Mouse (Mus musculus): ENCODE measurements around the gene Ttc28. TPM values are rescaled to one million over a fixed set of nuclear protein-coding genes. Genes with fewer than 3 reads are reported as not detected.

Gene Ttc28
- polyA plus RNA-seq, 1 experiment from 2014 or later = 14.5 TPM

DNA sequence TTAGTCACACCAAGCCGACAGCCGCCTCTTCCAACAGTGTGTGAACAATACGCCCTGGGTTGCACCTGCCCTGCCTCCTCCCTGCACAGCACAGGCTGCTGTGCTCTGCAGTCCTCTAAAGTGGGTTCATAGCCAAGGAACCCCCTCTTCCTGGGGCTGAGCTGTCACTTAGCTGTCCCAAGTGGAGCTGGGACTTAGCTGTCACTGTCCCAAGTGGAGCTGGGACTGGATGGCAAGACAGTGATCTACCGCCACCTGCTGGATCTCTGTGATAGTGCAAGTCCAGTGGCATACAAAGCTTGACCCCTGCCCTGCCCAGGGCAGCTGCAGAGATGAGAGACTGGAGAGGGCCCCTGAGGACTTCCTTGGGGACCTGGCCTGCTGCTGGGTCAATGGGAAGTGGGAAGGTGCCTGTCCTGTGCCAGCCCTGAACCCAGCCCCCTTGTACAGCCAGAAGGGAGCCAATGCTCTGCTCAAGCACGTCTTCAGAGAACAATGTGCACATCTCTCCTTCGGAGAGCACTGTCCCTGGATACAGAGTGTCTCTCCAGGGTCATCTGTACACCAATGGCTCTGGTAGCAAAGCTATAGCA lies 390.1 kb downstream of the Ttc28 start:
- Histone ChIP-seq H3K4me1 (replicated peaks) (peaks cover 42% of the 10 kb centered on the region), H3K36me3 (peaks cover 35% of the 10 kb centered on the region), H3K27me3 (ENCODE audit: insufficient read depth, poor library complexity, severe bottlenecking) (peaks cover 22% of the 10 kb centered on the region), H3K27ac (peak overlapping the region; percentile 66; the same call in 1 of the 2 replicates), H3K4me3 (no peak overlapping the region), H3K9me3 (peaks cover 12% of the 10 kb centered on the region)
- WGBS = 55% methylated on average over 6 of the region's 6 CpGs
- peak; percentile 89 for DNase-seq (ENCODE audit: low spot score)

DNA sequence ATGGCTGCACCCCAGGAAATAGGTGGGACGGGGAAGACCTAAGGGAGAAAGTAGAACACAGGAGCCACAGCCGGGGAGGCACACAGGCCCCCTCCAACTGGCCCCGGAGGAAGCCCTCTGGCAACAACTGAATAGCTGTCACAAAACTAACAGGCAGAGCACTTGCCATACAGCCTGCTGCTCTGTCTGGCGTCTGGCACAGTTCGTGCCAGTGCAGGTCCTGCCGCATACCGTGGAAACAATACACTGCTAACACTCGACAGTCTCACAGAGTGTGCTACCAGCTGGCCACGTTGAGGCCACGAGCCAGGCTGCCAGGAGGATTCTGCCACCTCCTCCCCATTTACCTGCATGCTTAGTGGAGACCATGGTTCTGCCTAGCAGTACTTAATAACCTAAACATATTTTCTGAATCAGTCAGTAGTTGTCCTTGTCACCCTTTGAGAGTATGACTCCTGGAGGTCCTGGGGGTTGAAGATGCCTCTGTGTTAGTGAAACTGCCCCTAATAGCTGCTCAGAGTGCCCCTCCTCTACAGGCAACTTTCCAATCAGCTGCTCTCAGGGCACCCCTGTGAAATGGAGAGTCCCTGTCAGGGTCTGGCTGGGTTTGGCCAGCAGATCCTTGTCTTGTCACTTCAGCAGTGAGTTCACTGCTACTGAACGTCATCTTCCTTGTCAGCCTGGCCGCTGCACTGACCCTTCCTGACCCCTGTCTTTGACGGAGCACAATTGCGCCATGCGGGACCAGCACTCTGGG lies 390.8 kb downstream of the Ttc28 start:
- H3K4me3 ChIP-seq = no peak overlapping the region
- DNase-seq (ENCODE audit: low spot score) = no peak
- WGBS = 62% methylated on average over 15 of the region's 15 CpGs
- peak overlapping the region; percentile 66; the same call in 1 of the 2 replicates for H3K27ac ChIP-seq
- H3K27me3 ChIP-seq (ENCODE audit: insufficient read depth, poor library complexity, severe bottlenecking) = peaks cover 22% of the 10 kb centered on the region
- H3K9me3 ChIP-seq = peaks cover 12% of the 10 kb centered on the region
- peaks cover 39% of the 10 kb centered on the region for H3K4me1 ChIP-seq (replicated peaks)
- peaks cover 33% of the 10 kb centered on the region for H3K36me3 ChIP-seq

DNA sequence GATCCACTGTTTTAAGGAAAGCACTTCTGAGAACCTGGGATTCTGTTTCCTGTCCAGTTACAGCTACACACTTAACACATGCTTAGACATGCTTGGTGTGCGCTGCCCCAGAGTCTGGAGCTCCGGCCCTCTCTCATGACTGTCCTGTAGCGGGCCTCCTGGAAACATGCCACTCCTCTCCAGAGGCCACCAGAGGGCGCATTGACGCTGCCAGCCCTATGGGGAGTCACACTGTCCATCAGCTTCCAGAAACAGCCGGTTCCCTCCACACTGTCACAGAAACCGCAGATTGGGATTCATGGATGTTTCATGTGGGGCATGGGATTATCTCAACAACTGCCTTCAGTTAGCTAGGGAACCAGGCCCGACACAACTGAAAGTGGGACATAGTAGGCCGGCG lies 394.0 kb downstream of the Ttc28 start:
- Histone ChIP-seq H3K4me1 (replicated peaks) (peaks cover 34% of the 10 kb centered on the region), H3K9me3 (no peaks in the 10 kb centered on the region), H3K27ac (peak overlapping the region; percentile 9; the same call in 1 of the 2 replicates), H3K27me3 (ENCODE audit: insufficient read depth, poor library complexity, severe bottlenecking) (peaks cover 22% of the 10 kb centered on the region), H3K4me3 (no peak overlapping the region), H3K36me3 (peaks cover 40% of the 10 kb centered on the region)
- DNase-seq (ENCODE audit: low spot score) = peak; percentile 85
- WGBS = 32% methylated on average over 10 of the region's 10 CpGs

DNA sequence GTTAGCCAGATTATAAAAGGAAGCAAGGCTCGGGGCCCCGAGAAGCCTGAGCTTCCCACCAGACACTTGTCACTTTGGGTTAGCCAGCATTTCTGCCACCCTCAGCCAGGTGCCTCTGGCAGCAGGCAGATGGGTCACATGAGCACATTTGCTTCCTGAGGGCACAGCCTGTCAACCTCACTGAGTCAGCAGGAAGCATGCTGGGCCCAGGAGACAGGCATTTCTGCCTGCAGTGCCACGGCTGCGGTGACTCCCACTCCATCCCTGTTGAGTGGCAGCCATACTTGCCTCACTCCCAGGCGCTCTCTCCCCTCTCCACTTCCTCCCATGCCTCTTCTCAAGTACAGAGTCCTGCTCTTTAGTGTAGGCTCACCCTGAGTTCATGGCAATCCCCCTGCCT lies 395.3 kb downstream of the Ttc28 start:
- DNase-seq (ENCODE audit: low spot score) = no peak
- 82% methylated on average over 5 of the region's 5 CpGs for WGBS
- Histone ChIP-seq H3K27ac (0 out of 2 replicates have a peak overlapping the region, but pooled peaks have one; percentile 23), H3K4me1 (replicated peaks) (peaks cover 29% of the 10 kb centered on the region), H3K4me3 (no peak overlapping the region), H3K36me3 (peaks cover 49% of the 10 kb centered on the region), H3K27me3 (ENCODE audit: insufficient read depth, poor library complexity, severe bottlenecking) (peaks cover 19% of the 10 kb centered on the region), H3K9me3 (no peaks in the 10 kb centered on the region)

DNA sequence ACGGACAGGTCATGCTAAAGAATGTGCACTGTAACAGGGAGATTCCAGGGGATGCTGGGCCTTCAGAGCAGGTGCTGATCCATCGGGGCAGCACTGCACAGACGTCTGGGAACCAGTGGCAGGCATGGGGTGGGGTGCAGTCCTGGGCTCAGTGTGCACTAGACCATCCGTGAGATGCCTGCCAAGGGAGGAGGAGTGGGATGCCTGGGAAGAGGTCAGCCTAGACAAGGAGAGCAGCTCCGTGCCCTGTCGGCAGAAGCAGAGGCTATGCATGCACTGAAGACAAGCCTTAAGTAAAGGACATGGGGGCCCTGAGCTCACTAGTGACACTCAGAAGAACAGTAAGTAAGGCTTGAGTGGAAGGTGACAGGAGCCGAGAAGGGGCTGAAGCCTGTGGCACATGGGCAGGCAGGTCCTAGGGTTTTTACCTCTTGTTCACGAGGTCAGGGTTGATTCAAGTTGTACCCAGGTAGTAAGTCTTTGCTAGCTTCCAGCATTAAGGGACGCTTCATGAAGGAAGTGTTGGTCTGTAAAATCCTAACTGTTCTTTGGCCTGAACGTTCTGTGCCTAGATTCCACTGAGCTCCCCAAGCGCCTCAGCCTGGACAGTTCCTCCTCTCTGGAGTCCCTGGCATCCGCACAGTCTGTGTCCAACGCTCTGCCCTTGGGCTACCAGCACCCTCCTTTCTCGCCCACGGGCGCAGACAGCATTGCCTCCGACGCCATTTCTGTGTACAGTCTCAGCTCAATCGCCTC lies 405.0 kb downstream of the Ttc28 start:
- DNase-seq (ENCODE audit: low spot score) = no peak
- Histone ChIP-seq H3K27me3 (ENCODE audit: insufficient read depth, poor library complexity, severe bottlenecking) (no peaks in the 10 kb centered on the region), H3K27ac (no peak overlapping the region), H3K4me3 (no peak overlapping the region), H3K9me3 (no peaks in the 10 kb centered on the region), H3K36me3 (peaks cover 83% of the 10 kb centered on the region), H3K4me1 (replicated peaks) (peaks cover under 1% of the 10 kb centered on the region)
- WGBS = 88% methylated on average over 19 of the region's 19 CpGs

DNA sequence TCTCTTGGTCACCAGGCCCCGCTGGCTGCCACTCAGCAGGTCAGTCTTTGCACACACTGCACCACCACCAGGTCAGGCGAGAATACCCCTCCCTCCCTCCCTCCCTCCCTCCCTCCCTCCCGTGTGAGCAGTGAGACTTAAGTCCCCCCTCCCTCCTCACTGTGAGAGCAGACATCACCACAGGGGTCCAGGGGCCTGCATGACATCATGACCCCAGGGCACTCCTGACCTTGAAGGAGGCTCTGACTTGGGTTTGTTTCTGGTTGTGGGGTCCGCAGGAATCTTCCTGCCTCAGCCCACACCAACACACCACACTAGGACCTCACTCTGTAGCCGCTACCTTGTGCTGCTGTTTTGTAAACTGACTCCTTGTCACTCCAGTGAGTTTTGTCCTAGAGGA lies 408.0 kb downstream of the Ttc28 start:
- no peaks in the 10 kb centered on the region for H3K27me3 ChIP-seq (ENCODE audit: insufficient read depth, poor library complexity, severe bottlenecking)
- H3K9me3 ChIP-seq = no peaks in the 10 kb centered on the region
- H3K4me3 ChIP-seq = no peak overlapping the region
- H3K4me1 ChIP-seq (replicated peaks) = peaks cover 8% of the 10 kb centered on the region; the same call in 1 of the 2 replicates
- WGBS = 60% methylated on average over 5 of the region's 5 CpGs
- H3K36me3 ChIP-seq = peaks cover 55% of the 10 kb centered on the region
- DNase-seq (ENCODE audit: low spot score) = no peak
- H3K27ac ChIP-seq = no peak overlapping the region

DNA sequence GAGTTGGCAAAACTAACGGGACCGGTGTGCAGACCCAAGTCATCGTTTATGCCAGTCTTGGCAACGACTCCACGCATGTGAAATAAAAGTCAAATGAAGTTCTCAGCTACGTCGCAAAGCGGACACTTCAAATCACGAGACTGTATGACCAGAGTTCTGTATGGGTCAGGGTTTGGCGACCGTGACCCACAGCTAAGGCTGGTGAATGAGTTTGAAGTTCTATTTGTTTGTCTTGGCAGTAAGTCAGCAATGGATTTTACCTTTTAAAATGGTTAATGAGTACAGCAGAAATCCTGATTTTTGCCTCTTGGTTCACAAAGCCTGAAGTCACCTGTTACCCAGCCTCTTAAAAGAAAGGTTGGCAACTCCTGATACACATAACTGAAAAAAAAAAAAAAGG lies 408.9 kb downstream of the Ttc28 start:
- H3K27me3 ChIP-seq (ENCODE audit: insufficient read depth, poor library complexity, severe bottlenecking) = no peaks in the 10 kb centered on the region
- H3K4me3 ChIP-seq = no peak overlapping the region
- 93% methylated on average over 11 of the region's 11 CpGs for WGBS
- H3K27ac ChIP-seq = no peak overlapping the region
- DNase-seq (ENCODE audit: low spot score) = no peak
- peaks cover 46% of the 10 kb centered on the region for H3K36me3 ChIP-seq
- H3K9me3 ChIP-seq = no peaks in the 10 kb centered on the region
- H3K4me1 ChIP-seq (replicated peaks) = peaks cover 8% of the 10 kb centered on the region; the same call in 1 of the 2 replicates

DNA sequence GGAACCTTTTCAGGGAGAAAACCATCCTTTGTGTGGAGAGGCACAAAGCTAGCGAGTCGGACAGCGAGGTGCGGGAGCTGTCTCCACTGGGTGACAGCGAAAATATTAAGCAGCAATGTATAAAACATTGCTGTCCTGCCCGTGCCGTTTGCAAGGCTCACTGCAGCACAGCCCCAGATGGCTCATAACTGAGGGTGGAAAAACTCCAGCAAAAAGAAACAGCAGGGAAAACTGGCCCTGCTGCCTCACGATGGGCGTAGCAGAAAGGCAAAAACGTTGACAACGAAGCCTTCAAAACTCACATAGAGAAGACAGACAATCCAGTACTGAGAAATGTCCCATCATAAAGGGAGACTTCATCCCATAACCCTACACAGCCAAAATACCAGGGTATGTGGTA lies 410.5 kb downstream of the Ttc28 start:
- WGBS = 84% methylated on average over 11 of the region's 11 CpGs
- Histone ChIP-seq H3K27ac (no peak overlapping the region), H3K4me3 (no peak overlapping the region), H3K9me3 (peaks cover 1% of the 10 kb centered on the region; the same call in 1 of the 2 replicates), H3K27me3 (ENCODE audit: insufficient read depth, poor library complexity, severe bottlenecking) (no peaks in the 10 kb centered on the region), H3K36me3 (peaks cover 31% of the 10 kb centered on the region), H3K4me1 (replicated peaks) (peaks cover 8% of the 10 kb centered on the region; the same call in 1 of the 2 replicates)
- no peak for DNase-seq (ENCODE audit: low spot score)

DNA sequence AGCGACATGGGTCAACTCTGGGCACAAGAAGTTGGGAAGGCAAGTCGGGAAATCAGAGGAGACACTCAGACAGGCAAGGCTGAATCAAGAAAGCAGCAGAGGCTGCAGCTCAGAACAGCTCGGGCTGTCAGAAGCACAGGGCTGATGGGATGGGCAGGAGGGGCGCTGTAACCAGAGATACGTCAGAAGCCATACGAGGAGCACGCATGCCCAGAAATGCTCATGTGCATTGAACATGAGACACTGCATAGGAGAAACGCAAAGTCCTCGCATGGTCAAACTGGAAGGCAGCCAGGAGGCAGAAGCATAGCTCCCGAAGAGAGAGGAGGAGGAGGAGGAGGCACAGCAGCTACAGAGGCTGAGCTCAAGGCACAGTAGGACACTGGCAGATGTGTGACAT lies 412.0 kb downstream of the Ttc28 start:
- H3K4me1 ChIP-seq (replicated peaks) = peaks cover 8% of the 10 kb centered on the region; the same call in 1 of the 2 replicates
- 69% methylated on average over 10 of the region's 10 CpGs for WGBS
- no peaks in the 10 kb centered on the region for H3K27me3 ChIP-seq (ENCODE audit: insufficient read depth, poor library complexity, severe bottlenecking)
- H3K27ac ChIP-seq = no peak overlapping the region
- H3K4me3 ChIP-seq = no peak overlapping the region
- peaks cover 15% of the 10 kb centered on the region for H3K36me3 ChIP-seq
- no peak for DNase-seq (ENCODE audit: low spot score)
- H3K9me3 ChIP-seq = peaks cover 2% of the 10 kb centered on the region; the same call in 1 of the 2 replicates

DNA sequence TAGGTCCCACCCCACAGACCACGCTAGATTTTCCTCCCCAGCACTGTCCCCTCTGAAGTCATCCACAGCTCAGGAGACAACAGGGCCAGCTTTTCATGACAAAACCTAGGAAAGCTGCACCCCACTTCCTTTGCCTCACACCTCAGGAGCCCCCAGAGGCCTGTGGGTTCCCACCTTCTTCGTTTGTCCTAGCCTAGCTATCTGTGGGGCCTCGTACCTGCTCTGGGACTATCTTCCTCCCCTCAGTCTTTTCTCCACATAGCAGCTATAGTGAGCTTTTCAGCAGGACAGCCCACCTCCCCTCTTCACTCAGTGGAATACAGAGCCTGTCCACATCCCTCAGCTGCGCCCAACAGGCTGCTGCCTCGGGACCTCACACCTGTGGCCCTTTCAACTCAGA lies 418.2 kb downstream of the Ttc28 start:
- H3K27me3 ChIP-seq (ENCODE audit: insufficient read depth, poor library complexity, severe bottlenecking) = 0 out of 2 replicates have a peak, but pooled peaks cover 2% of the 10 kb centered on the region
- no peak overlapping the region for H3K4me3 ChIP-seq
- 75% methylated on average over 5 of the region's 5 CpGs for WGBS
- no peak for DNase-seq (ENCODE audit: low spot score)
- 0 out of 2 replicates have a peak, but pooled peaks cover 3% of the 10 kb centered on the region for H3K4me1 ChIP-seq (replicated peaks)
- H3K9me3 ChIP-seq = peaks cover 2% of the 10 kb centered on the region; the same call in 1 of the 2 replicates
- no peak overlapping the region for H3K27ac ChIP-seq
- H3K36me3 ChIP-seq = no peaks in the 10 kb centered on the region

DNA sequence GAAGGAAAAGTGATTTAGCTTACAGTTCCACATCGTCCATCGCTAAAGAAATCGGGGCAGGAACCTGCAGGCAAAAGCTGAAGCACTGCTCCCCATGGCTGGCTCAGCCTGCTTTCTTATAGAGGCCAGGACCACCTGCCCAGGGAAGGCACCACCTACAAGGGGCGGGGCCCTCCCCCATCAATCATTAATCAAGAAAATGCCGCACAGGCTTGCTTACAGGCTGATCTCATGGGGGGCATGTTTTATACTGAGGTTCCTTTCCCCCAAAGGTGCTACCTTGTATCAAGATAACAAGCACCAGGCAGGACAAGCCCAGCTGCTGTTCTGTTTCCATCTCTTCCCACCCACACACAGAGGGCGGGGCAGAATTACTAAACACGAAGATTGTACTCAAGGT lies 419.1 kb downstream of the Ttc28 start:
- Histone ChIP-seq H3K36me3 (no peaks in the 10 kb centered on the region), H3K9me3 (peaks cover 2% of the 10 kb centered on the region; the same call in 1 of the 2 replicates), H3K27ac (no peak overlapping the region), H3K27me3 (ENCODE audit: insufficient read depth, poor library complexity, severe bottlenecking) (0 out of 2 replicates have a peak, but pooled peaks cover 2% of the 10 kb centered on the region), H3K4me3 (no peak overlapping the region), H3K4me1 (replicated peaks) (0 out of 2 replicates have a peak, but pooled peaks cover 3% of the 10 kb centered on the region)
- WGBS = 50% methylated on average over 7 of the region's 7 CpGs
- no peak for DNase-seq (ENCODE audit: low spot score)

DNA sequence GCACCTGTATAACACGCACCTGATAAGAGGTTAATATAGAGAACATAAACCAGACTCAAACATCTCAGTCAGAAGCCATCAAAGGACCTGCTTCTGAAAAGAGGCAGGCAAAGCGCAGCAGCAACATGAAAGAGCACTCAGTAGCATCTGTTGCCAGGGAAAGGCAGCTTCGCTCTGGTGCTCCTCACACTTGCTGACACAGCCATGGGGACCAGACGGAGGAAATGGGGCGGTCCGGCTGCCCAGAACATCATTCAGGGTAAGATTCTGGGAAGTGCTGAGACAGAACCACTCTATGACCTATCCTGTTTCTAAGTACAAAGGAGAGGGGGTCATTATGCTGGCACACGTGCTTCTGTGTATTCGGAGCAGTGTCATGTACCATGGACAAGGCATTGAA lies 421.2 kb downstream of the Ttc28 start:
- 0 out of 2 replicates have a peak, but pooled peaks cover 2% of the 10 kb centered on the region for H3K27me3 ChIP-seq (ENCODE audit: insufficient read depth, poor library complexity, severe bottlenecking)
- 0 out of 2 replicates have a peak, but pooled peaks cover 3% of the 10 kb centered on the region for H3K4me1 ChIP-seq (replicated peaks)
- no peaks in the 10 kb centered on the region for H3K9me3 ChIP-seq
- DNase-seq (ENCODE audit: low spot score) = no peak
- 81% methylated on average over 8 of the region's 8 CpGs for WGBS
- no peak overlapping the region for H3K27ac ChIP-seq
- H3K36me3 ChIP-seq = no peaks in the 10 kb centered on the region
- H3K4me3 ChIP-seq = no peak overlapping the region
